Mouse (Mus musculus) midbrain, embryonic 12.5 days (tissue): ENCODE data around the gene Rnls. TPM values are rescaled to one million over a fixed set of nuclear protein-coding genes. Genes with fewer than 3 reads are reported as not detected.

ENCODE experiments used
- ATAC-seq: fragments of 200-750 bp; cut with Nextera tagmentation; 2 replicates; pipeline ENCODE4 v1.8.0; 2017; ENCODE audit warnings: low read depth, moderate TSS enrichment, moderate library complexity; ENCODE audit not compliant: low FRiP score
- H3K27ac ChIP-seq: fragments of 300-500 bp; sonication (generic); replicated peaks from 2 replicates; pipeline ENCODE4 v1.5.1; 2016; ENCODE audit warnings: mild to moderate bottlenecking
- H3K27me3 ChIP-seq: fragments of 300-500 bp; sonication (generic); 2 replicates; pipeline ENCODE4 v1.6.1; 2016; ENCODE audit warnings: mild to moderate bottlenecking
- H3K36me3 ChIP-seq: fragments of 300-500 bp; sonication (generic); 2 replicates; pipeline ENCODE4 v1.6.1; 2016
- H3K4me1 ChIP-seq: fragments of 300-500 bp; sonication (generic); 2 replicates; pipeline ENCODE4 v1.6.1; 2016
- H3K4me2 ChIP-seq: fragments of 300-500 bp; sonication (generic); replicated peaks from 2 replicates; pipeline ENCODE4 v1.6.1; 2016; ENCODE audit warnings: mild to moderate bottlenecking, moderate library complexity
- H3K4me3 ChIP-seq: fragments of 300-500 bp; sonication (generic); 2 replicates; pipeline ENCODE4 v1.5.1; 2016; ENCODE audit warnings: mild to moderate bottlenecking
- H3K9ac ChIP-seq: fragments of 300-500 bp; sonication (generic); replicated peaks from 2 replicates; pipeline ENCODE4 v1.6.1; 2016; ENCODE audit warnings: mild to moderate bottlenecking, moderate library complexity
- H3K9me3 ChIP-seq: fragments of 300-500 bp; sonication (generic); 2 replicates; pipeline ENCODE4 v1.6.1; 2016; ENCODE audit warnings: mild to moderate bottlenecking
- WGBS: fragments of 180-500 bp; shearing (Covaris S2); methylation state at CpG from one replicate; pipeline ENCODE4 v1.1.7; 2016; 5-methylcytosine and 5-hydroxymethylcytosine counted together
- polyA plus RNA-seq: library from polyadenylated mRNA; unstranded; fragments of >200 nt; fragmentation: Nextera tagmentation; extraction: Ambion mirVana; gene quantifications from 2 replicates; pipeline ENCODE4 v1.2.1, GENCODE M21; 2016

The Rnls gene
- polyA plus RNA-seq, 1 experiment from 2014 or later: 7.7 TPM

DNA sequence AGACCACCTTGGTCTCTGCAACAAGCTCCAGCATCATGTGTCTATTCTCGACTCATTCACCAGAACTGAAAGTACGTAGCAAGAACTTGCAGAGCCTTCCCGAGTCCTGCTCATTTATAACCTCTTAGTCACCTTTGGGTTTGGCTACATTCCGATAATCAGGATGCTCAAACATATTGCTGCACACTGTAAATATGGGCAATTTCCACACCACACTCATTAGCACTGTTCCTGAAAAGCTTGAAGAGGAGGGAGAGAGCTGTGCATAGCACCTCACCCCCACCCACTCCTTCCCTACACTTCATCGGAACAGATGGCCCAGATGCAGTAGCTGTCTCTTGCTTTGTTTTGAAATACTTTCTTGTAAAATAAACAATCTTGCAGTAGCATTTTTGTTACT lies 139.9 kb downstream of the Rnls start:
- Histone ChIP-seq H3K27me3 (no peaks in the 10 kb centered on the region), H3K9ac (no peak overlapping the region), H3K4me1 (no peaks in the 10 kb centered on the region), H3K27ac (no peak overlapping the region), H3K4me2 (no peak overlapping the region), H3K4me3 (no peak overlapping the region), H3K36me3 (no peaks in the 10 kb centered on the region), H3K9me3 (no peaks in the 10 kb centered on the region)
- WGBS: 80% methylated on average over 5 of the region's 5 CpGs
- ATAC-seq: no peak

DNA sequence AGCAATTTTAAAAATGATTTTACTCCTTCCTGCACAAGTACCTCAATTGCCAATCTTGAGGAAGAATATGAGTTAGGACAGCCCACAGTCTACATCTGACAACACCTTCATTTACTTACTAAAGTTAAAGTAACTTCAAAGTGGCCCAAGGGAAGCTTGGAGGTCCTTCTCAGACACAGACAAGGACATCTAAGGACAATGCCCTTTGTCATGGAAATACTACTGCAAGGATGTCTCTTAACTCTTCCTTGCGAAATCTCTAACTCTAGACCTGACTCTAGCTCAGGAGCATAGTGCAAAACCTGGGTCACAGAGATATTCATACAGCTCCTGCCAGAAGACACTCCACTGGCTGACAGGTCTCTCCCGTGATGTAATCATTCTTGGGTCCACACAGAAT lies 147.9 kb downstream of the Rnls start:
- no peak for ATAC-seq
- Histone ChIP-seq H3K9me3 (no peaks in the 10 kb centered on the region), H3K9ac (no peak overlapping the region), H3K27me3 (no peaks in the 10 kb centered on the region), H3K4me3 (no peak overlapping the region), H3K27ac (no peak overlapping the region), H3K4me2 (no peak overlapping the region), H3K36me3 (no peaks in the 10 kb centered on the region), H3K4me1 (no peaks in the 10 kb centered on the region)
- 77% methylated on average over 2 of the region's 2 CpGs for WGBS

DNA sequence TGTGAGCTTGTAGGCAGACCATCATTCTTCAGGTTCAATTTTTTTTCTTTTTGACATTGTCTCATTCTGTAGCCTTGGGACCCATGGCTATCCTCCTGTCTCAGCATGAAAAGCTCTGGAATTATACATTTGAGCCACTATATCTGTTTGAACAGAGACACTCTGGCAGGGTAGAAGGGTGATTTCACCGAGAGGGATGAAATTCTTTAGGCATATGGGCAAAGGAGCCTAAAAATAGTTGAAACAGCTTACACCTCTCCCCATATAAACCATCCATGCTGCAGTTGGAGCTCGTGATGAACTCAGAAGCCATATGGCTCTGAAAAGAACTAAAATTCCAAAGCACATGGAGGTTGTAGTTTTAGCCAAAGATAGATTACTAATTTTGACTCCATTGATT lies 151.7 kb downstream of the Rnls start:
- Histone ChIP-seq H3K9me3 (no peaks in the 10 kb centered on the region), H3K27me3 (no peaks in the 10 kb centered on the region), H3K27ac (no peak overlapping the region), H3K9ac (no peak overlapping the region), H3K36me3 (no peaks in the 10 kb centered on the region), H3K4me2 (no peak overlapping the region), H3K4me3 (no peak overlapping the region), H3K4me1 (no peaks in the 10 kb centered on the region)
- WGBS: 85% methylated on average over 2 of the region's 2 CpGs
- ATAC-seq: no peak

DNA sequence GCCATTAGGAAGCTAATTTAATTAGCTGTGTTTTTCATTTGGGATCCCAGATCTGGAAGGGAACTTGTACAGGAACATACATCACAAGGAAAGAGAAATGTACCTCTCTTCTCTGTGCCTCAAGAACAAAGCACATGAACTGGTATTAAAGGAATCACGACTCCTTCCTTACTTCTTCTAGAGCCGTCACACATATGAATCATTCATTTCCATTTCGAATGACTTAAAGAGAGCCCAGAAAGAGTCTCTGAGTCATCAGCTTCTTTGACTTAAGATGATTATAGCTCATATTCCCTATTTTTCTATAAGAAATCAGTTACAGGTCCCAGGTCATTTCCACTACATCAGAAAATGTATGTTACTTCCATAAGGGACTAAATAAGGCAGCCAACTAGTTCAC lies 159.2 kb downstream of the Rnls start:
- Histone ChIP-seq H3K36me3 (no peaks in the 10 kb centered on the region), H3K9ac (no peak overlapping the region), H3K27me3 (peaks cover 5% of the 10 kb centered on the region; the same call in 1 of the 2 replicates), H3K27ac (no peak overlapping the region), H3K4me2 (no peak overlapping the region), H3K9me3 (no peaks in the 10 kb centered on the region), H3K4me1 (no peaks in the 10 kb centered on the region), H3K4me3 (no peak overlapping the region)
- no peak for ATAC-seq
- WGBS: 80% methylated on average over 3 of the region's 3 CpGs

DNA sequence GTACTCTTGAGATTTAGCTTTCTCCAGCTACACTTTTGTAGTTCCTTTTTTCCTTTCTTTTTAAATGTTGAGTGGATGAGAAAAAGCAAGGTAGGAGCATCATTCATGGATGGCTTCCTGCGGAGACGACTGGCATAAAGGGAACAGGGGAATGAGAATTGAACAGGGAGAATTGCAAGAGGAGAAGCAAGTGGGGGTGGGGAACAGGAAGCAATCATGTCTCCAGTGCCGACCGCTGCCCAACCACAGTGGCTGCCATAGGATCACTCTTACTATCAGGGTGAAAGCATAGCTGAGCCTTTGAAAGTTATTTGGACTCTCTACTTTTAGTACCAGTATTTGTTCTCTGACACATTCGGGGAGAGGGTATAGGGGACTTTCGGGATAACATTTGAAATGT lies 160.8 kb downstream of the Rnls start:
- ATAC-seq: no peak

DNA sequence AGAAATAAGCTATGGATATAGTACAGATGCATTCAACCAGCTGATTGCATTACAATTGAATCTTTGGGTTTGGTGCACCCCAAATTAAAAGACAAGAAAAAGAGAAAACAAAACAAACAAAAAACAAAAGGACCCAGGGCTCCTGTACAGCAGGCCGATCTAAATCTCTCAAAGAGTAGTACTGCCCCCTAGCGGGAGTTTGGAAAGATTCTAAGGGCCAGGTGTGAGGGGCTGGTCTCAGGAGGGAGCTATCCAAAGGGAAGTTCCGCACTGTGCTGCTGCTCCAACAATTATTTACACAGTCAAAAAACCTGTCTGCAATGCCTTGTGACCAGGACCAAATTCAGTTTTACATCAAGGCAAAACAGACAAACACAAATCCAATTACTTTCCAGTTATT lies 165.1 kb downstream of the Rnls start:
- 10% methylated on average over 3 of the region's 3 CpGs for WGBS

More for the DNA sequence above, 160.8 kb downstream of the Rnls start:
- Histone ChIP-seq H3K4me2 (no peak overlapping the region), H3K4me1 (no peaks in the 10 kb centered on the region), H3K9me3 (no peaks in the 10 kb centered on the region), H3K36me3 (no peaks in the 10 kb centered on the region), H3K4me3 (no peak overlapping the region), H3K27me3 (peaks cover 6% of the 10 kb centered on the region; the same call in 1 of the 2 replicates), H3K9ac (no peak overlapping the region), H3K27ac (no peak overlapping the region)
- 59% methylated on average over 6 of the region's 6 CpGs for WGBS

DNA sequence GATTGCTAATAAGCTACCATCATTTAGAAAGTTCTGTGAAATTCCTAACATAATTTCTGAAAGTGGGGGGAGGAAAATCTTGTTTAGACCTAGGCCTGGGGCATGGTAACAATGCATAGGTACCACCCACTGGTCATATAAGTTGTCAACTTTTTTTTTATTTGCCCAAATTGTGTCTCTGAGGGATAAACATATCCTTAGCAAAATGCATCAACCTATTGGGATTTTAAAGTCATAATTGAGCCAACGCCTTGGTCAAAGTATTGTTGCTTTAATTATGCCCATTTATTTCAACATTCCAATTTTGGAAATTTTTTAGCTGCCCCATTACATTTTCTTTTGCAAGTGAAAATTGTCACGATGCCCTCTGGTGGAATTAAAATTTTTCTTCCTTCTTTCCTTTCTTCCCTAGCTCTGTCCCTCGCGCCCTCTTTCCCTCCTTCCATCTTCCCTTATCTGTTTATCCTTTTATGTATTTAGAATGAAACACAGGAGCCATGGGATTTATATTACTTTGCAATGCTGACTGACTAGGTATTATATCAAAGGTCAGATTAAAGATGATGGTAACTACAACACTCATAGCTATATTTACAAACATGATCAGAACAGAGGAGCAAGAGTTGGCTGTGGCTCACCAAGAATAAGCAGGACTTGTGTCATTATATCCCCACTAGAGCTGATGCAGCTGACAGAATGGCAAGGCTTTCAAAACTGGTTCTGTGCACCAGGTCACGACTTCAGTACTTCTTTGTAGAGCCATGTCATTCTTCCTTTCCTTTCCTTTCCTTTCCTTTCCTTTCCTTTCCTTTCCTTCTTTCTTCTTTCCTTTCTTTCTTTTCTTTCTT lies 166.0 kb downstream of the Rnls start:
- ATAC-seq: no peak

More for the DNA sequence above, 165.1 kb downstream of the Rnls start:
- no peak overlapping the region for H3K4me3 ChIP-seq
- no peak overlapping the region for H3K27ac ChIP-seq
- H3K9me3 ChIP-seq: no peaks in the 10 kb centered on the region
- no peak overlapping the region for H3K4me2 ChIP-seq
- ATAC-seq: peak; percentile 85
- peaks cover 22% of the 10 kb centered on the region for H3K4me1 ChIP-seq
- no peaks in the 10 kb centered on the region for H3K36me3 ChIP-seq
- peaks cover 15% of the 10 kb centered on the region for H3K27me3 ChIP-seq
- no peak overlapping the region for H3K9ac ChIP-seq

DNA sequence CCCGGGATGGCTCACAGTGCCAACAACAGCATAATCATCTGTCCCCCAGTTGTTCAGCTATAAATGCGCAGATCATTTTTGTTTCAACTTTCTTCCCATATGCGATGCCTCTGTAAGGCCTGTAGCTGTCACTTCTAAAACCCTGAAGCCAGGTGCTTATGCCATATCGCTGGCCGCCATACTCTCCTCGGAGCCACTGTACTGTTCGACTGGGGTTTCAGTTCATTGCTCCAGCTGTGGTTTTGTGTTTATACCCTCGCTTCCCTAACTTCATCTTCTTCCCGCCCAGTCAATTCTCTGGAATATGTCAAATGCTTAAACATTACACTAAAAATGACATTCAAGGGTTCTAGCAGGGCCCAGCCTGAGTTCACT lies 167.1 kb downstream of the Rnls start:
- no peak overlapping the region for H3K9ac ChIP-seq
- no peak for ATAC-seq
- peaks cover 15% of the 10 kb centered on the region for H3K27me3 ChIP-seq
- H3K4me1 ChIP-seq: peaks cover 22% of the 10 kb centered on the region
- no peak overlapping the region for H3K4me2 ChIP-seq
- 91% methylated on average over 9 of the region's 9 CpGs for WGBS
- no peak overlapping the region for H3K27ac ChIP-seq
- H3K36me3 ChIP-seq: no peaks in the 10 kb centered on the region
- no peaks in the 10 kb centered on the region for H3K9me3 ChIP-seq
- H3K4me3 ChIP-seq: no peak overlapping the region

More for the DNA sequence above, 166.0 kb downstream of the Rnls start:
- peaks cover 22% of the 10 kb centered on the region for H3K4me1 ChIP-seq
- WGBS: 63% methylated on average over 5 of the region's 5 CpGs
- H3K4me2 ChIP-seq: no peak overlapping the region
- no peak overlapping the region for H3K27ac ChIP-seq
- H3K9me3 ChIP-seq: no peaks in the 10 kb centered on the region
- peaks cover 15% of the 10 kb centered on the region for H3K27me3 ChIP-seq
- H3K36me3 ChIP-seq: no peaks in the 10 kb centered on the region
- H3K9ac ChIP-seq: no peak overlapping the region
- H3K4me3 ChIP-seq: no peak overlapping the region

DNA sequence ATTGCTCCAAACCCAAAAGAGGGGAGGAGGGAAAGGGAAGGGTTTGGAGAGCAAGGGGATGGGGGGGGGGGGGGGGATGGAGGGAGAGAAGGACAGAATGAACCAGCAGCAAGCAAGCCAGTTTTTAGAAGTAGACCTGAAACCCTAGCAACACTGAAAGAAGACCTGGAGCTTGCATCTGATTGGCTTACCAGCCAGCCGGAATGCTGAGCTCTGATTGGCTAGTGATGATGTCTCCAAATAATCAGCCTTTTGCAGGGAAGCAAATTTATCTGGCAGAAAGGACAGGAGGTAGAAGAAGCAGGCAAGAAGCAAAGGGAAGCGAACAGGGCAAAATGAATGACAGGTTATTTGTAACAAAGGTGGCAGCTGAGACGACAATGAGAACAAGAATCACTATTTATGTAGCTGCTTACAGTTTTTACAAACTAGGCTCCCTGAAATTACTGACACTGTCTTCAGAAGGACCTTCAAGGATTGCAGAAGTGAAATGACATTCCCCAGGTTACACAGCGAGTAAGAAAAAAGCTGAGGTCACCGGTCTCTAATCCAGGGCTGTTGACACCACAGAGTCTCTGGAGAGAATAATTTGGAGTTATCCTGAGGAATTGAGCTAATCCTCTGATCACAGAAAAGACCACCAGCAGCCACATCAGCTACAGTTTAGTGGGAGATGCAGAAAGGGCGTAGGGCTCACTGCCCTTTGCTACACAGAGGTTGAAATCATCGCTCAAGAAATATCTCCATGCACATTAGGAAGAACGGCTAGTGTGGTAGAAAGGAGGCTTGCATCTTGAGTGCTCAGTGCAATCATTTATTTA lies 167.7 kb downstream of the Rnls start:
- H3K4me1 ChIP-seq: peaks cover 22% of the 10 kb centered on the region
- no peak overlapping the region for H3K4me3 ChIP-seq
- H3K36me3 ChIP-seq: no peaks in the 10 kb centered on the region
- WGBS: 34% methylated on average over 8 of the region's 8 CpGs
- H3K9me3 ChIP-seq: no peaks in the 10 kb centered on the region
- ATAC-seq: peak; percentile 71
- H3K9ac ChIP-seq: no peak overlapping the region
- no peak overlapping the region for H3K27ac ChIP-seq
- peaks cover 15% of the 10 kb centered on the region for H3K27me3 ChIP-seq
- H3K4me2 ChIP-seq: peak overlapping the region; percentile 25; the same call in 1 of the 2 replicates

DNA sequence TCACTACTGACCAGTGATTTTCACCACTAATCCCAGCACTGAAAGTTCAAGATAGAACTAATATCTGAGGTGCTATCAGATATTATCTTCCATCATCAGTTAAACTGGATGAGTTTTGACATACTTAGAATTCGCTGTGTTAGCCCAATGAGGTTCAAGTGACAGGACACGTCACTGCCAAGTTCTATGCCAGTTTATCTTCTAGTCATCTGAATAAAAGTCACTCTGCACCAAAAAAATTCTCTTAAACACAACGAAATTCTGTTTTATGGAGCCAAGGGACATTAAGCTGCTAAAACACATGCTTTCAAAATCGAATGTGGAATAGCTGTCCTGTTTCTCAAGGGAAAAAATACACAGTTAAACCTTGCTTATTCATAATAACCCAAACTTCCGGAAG lies 168.3 kb downstream of the Rnls start:
- Histone ChIP-seq H3K27me3 (peaks cover 15% of the 10 kb centered on the region), H3K27ac (no peak overlapping the region), H3K9ac (no peak overlapping the region), H3K4me2 (peak overlapping the region; percentile 25; the same call in 1 of the 2 replicates), H3K9me3 (no peaks in the 10 kb centered on the region), H3K4me1 (peaks cover 22% of the 10 kb centered on the region), H3K36me3 (no peaks in the 10 kb centered on the region), H3K4me3 (no peak overlapping the region)
- no peak for ATAC-seq
- WGBS: 66% methylated on average over 5 of the region's 5 CpGs

DNA sequence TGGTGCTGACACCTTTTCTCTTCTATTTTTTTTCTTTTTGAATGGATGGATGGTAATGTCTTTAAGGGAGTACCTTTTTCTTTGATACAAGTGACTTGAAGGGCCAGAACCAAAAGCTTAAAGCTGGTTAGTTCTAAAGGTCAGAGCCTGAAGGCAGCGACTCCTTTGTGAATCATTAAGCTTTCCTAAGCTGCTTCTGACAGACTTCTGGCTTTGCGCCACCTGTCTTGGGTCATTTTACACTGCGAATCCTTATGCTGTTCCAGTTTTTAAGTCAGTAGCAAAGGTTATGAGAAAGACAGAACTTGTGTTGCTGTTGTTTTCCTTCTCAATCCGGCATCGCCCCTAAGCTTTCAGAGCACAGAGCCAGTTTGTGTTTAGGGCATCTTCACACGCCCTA lies 168.8 kb downstream of the Rnls start:
- Histone ChIP-seq H3K27ac (no peak overlapping the region), H3K4me3 (no peak overlapping the region), H3K36me3 (no peaks in the 10 kb centered on the region), H3K4me2 (0 out of 2 replicates have a peak overlapping the region, but pooled peaks have one; percentile 25), H3K9me3 (no peaks in the 10 kb centered on the region), H3K27me3 (peaks cover 13% of the 10 kb centered on the region), H3K9ac (no peak overlapping the region), H3K4me1 (peaks cover 22% of the 10 kb centered on the region)
- WGBS: 27% methylated on average over 6 of the region's 6 CpGs
- ATAC-seq: no peak

DNA sequence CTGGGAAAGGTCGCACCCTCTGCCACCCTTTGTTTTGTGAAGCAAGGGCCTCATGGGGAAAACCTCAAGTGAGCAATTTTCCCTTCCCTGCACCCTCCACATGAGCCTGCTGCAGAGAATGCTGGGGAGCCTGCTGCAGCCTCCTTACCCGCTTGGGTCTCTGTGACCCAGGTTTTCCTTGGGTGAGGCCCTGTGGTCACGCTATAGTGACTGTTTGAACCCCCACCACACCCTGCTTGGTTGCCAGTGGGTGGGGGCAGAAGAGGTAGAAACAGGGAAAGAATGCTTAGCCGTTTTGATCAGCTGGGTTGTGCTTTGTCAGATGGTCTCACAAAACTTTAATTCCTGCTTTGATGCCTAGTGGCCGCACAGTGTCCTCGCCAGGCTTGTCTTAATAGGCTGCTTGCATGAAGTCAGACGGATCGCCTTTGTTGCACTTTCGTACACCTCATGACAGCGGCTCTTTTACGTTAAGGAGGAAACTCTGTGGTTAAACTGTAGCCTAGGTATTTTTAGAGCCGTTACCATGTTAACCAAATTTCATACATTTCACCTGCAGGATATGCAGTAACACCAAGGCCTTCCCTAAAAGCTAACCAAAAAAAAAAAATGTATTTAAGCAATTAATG lies 169.4 kb downstream of the Rnls start:
- Histone ChIP-seq H3K4me3 (no peak overlapping the region), H3K36me3 (no peaks in the 10 kb centered on the region), H3K27ac (no peak overlapping the region), H3K27me3 (peaks cover 9% of the 10 kb centered on the region; the same call in 1 of the 2 replicates), H3K4me1 (peaks cover 22% of the 10 kb centered on the region), H3K9me3 (no peaks in the 10 kb centered on the region), H3K4me2 (peak overlapping the region; percentile 12), H3K9ac (no peak overlapping the region; the same call in 1 of the 2 replicates)
- peak; percentile 56; the same call in 1 of the 2 replicates for ATAC-seq
- WGBS: 19% methylated on average over 12 of the region's 12 CpGs
